Comparison of ENCODE assay signal across 8 mouse cellular contexts in the genomic region with DNA sequence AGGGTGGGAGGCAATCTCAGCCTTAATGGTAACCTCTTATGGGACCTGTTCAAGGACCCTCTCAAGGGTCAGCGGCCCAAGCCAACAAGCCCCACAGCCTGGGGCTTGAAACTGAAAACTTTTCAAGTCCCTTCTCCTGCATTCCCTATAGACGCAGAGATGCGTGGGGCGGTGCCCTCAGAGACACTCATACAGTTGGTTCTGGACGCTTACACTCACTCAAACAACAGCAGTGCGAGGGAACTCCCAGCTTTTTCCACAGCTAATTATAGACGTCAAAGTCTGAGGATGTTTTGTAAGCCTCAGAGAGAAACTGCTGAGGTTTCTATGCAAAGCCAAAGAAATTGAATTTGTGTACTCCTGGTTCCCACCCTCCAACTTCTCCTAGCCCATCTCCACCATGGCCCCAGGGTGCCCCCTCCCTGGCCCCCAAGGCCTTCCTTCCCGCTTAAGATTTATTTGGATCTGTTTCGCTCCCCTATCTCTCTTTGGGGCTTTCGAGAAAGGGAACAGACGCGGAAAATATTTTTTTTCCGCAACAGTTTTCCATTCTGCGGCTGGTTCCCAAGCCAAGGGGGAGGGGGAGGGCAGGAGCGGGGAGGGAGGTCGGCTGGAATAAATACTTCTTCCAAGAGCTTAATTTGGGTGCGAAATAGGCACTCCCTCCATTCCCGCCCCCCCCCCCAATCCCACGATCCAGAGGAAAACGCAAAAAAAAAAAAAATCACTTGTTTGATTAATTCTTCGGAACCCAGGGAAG. TPM values are rescaled to one million over a fixed set of nuclear protein-coding genes. Genes with fewer than 3 reads are reported as not detected.
DNase-seq lines count a peak whose midpoint lies in the region; ATAC-seq and TF ChIP-seq lines count a peak whose summit lies in the region.

No protein-coding gene starts in this region.

- H3K4me1 ChIP-seq in megakaryocyte, embryonic 14.5 days = peaks cover 80% of the 10 kb centered on the region
- H3K4me1 ChIP-seq in hindbrain, embryonic 10.5 days (replicated peaks) = peaks cover 57% of the 10 kb centered on the region
- H3K4me1 ChIP-seq in liver, adult 2 months (ENCODE audit: control insufficient read depth, insufficient read depth, low read length) = no peaks in the 10 kb centered on the region
- H3K4me1 ChIP-seq in neural tube, embryonic 12.5 days = peaks cover 39% of the 10 kb centered on the region

- no peaks in the 10 kb centered on the region for H3K9me3 ChIP-seq in megakaryocyte, embryonic 14.5 days
- no peaks in the 10 kb centered on the region for H3K9me3 ChIP-seq in hindbrain, embryonic 10.5 days
- no peaks in the 10 kb centered on the region for H3K9me3 ChIP-seq in neural tube, embryonic 12.5 days

- no peak for TF ChIP-seq POLR2A in liver, adult 2 months (IDR thresholded peaks at IDR 0.05; ENCODE audit: extremely low read depth, insufficient read depth, low read length)

- H3K4me3 ChIP-seq in megakaryocyte, embryonic 14.5 days (replicated peaks) = peak overlapping the region; percentile 94
- peak overlapping the region; percentile 65 for H3K4me3 ChIP-seq in hindbrain, embryonic 10.5 days
- H3K4me3 ChIP-seq in liver, adult 2 months (ENCODE audit: insufficient read depth, low read depth, low read length) = peak overlapping the region; percentile 56
- peak overlapping the region; percentile 48 for H3K4me3 ChIP-seq in neural tube, embryonic 12.5 days

- no peak for DNase-seq in hindbrain, embryonic 10.5 days (ENCODE audit: low spot score)
- no peak for DNase-seq in liver, adult 2 months (ENCODE audit: extremely low read depth, low read depth, low spot score)
- DNase-seq in ovary, adult 18-20 months (ENCODE audit: low spot score) = no peak
- DNase-seq in cerebellum, adult 11-12 months = no peak

- peaks cover 8% of the 10 kb centered on the region for H3K36me3 ChIP-seq in megakaryocyte, embryonic 14.5 days (replicated peaks; ENCODE audit: low read length)
- no peaks in the 10 kb centered on the region for H3K36me3 ChIP-seq in hindbrain, embryonic 10.5 days
- H3K36me3 ChIP-seq in liver, adult 2 months (ENCODE audit: control insufficient read depth, insufficient read depth, low read length) = no peaks in the 10 kb centered on the region
- H3K36me3 ChIP-seq in neural tube, embryonic 12.5 days = no peaks in the 10 kb centered on the region

- no peaks in the 10 kb centered on the region for H3K79me2 ChIP-seq in liver, adult 2 months (ENCODE audit: control insufficient read depth, insufficient read depth, low read length)

- no peak for ATAC-seq in megakaryocyte, adult 5-6 weeks (ENCODE audit: poor library complexity, severe bottlenecking)
- peak; percentile 40; the same call in 1 of the 2 replicates for ATAC-seq in erythroblast, adult 5-6 weeks (replicated peaks; ENCODE audit: low FRiP score, poor library complexity, severe bottlenecking)
- ATAC-seq in neural tube, embryonic 12.5 days (ENCODE audit: low FRiP score, low read depth) = no peak

- peaks cover 29% of the 10 kb centered on the region for H3K27me3 ChIP-seq in megakaryocyte, embryonic 14.5 days (replicated peaks)
- H3K27me3 ChIP-seq in hindbrain, embryonic 10.5 days (ENCODE audit: insufficient read depth, poor library complexity, severe bottlenecking) = peaks cover 49% of the 10 kb centered on the region
- no peaks in the 10 kb centered on the region for H3K27me3 ChIP-seq in liver, adult 2 months (ENCODE audit: control insufficient read depth, insufficient read depth, low read length)
- no peaks in the 10 kb centered on the region for H3K27me3 ChIP-seq in neural tube, embryonic 12.5 days (replicated peaks)

- TF ChIP-seq CTCF in liver, adult 2 months (IDR thresholded peaks at IDR 0.05; ENCODE audit: low read depth, low read length) = no peak

- WGBS in hindbrain, embryonic 10.5 days = 2% methylated on average over 21 of the region's 21 CpGs
- WGBS in liver, adult 2 months = 15% methylated on average over 21 of the region's 21 CpGs
- WGBS in neural tube, embryonic 12.5 days = 3% methylated on average over 21 of the region's 21 CpGs

- H3K9ac ChIP-seq in liver, adult 2 months (ENCODE audit: low read depth, low read length) = peak overlapping the region; percentile 48; the same call in 1 of the 2 replicates
- H3K9ac ChIP-seq in neural tube, embryonic 12.5 days = peak overlapping the region; percentile 60; the same call in 1 of the 2 replicates

- H3K27ac ChIP-seq in hindbrain, embryonic 10.5 days = 0 out of 2 replicates have a peak overlapping the region, but pooled peaks have one; percentile 70
- no peak overlapping the region for H3K27ac ChIP-seq in liver, adult 2 months (replicated peaks; ENCODE audit: insufficient read depth, low read depth, low read length)
- no peak overlapping the region for H3K27ac ChIP-seq in neural tube, embryonic 12.5 days

- peak overlapping the region; percentile 94 for H3K4me2 ChIP-seq in neural tube, embryonic 12.5 days (replicated peaks)

RNA-seq across cellular contexts. Expression of a gene that starts 1.0 kb away (rescaled TPM):
- 3.9 TPM in 1 of 2 replicates, not detected in the other for polyA plus RNA-seq in megakaryocyte, embryonic 14.5 days (2012; ENCODE audit: insufficient read depth, low replicate concordance)
- 18.2 and 21.1 TPM in 2 replicates for total RNA-seq in megakaryocyte, adult 5-6 weeks (2015)
- 17.6 and 20.3 TPM in 2 replicates for total RNA-seq in megakaryocyte, adult 5-6 weeks (2017)
- 241 and 319 TPM in 2 replicates for total RNA-seq in erythroblast, adult 5-6 weeks (2015; ENCODE audit: low replicate concordance)
- 404 and 444 TPM in 2 replicates for total RNA-seq in erythroblast, adult 5-6 weeks (2017; ENCODE audit: low replicate concordance)
- 4.2 and 4.6 TPM in 2 replicates for polyA plus RNA-seq in hindbrain, embryonic 10.5 days (2016; fragmentation: Nextera tagmentation; extraction: Ambion mirVana)
- 2.4 and 4.2 TPM in 2 replicates for total RNA-seq in liver, adult 2 months (2014; rRNA removed)
- polyA plus RNA-seq in liver, adult 2 months (2012; rRNA removed) = 0.66 and 0.86 TPM in 2 replicates
- polyA plus RNA-seq in neural tube, embryonic 12.5 days (2016; fragmentation: Nextera tagmentation; extraction: Ambion mirVana) = 8.6 and 10.2 TPM in 2 replicates
